Comparison of ENCODE assay signal across 8 mouse cellular contexts in genomic region chr10:81291511-81292104, GRCm38 (mm10). TPM values are rescaled to one million over a fixed set of nuclear protein-coding genes. Genes with fewer than 3 reads are reported as not detected.
DNase-seq lines count a peak whose midpoint lies in the region; ATAC-seq and TF ChIP-seq lines count a peak whose summit lies in the region.

Gene Tjp3 (minus strand): TSS chr10:81291581.

- no peak for DNase-seq in hindbrain, embryonic 11.5 days (ENCODE audit: low spot score)
- no peak for DNase-seq in G1E (ENCODE audit: low spot score)
- DNase-seq in left cerebral cortex, postnatal 4 days: no peak
- DNase-seq in natural killer cell, adult 2 months (ENCODE audit: low spot score in 2 of 2): no peak
- no peak for DNase-seq in embryo, embryonic 10 days (ENCODE audit: low spot score)

- H3K4me1 ChIP-seq in hindbrain, embryonic 12.5 days: peaks cover 31% of the 10 kb centered on the region
- H3K4me1 ChIP-seq in hindbrain, embryonic 11.5 days (replicated peaks; ENCODE audit: control insufficient read depth, insufficient read depth, low read length): peaks cover 7% of the 10 kb centered on the region; the same call in 1 of the 2 replicates
- H3K4me1 ChIP-seq in G1E (ENCODE audit: insufficient read depth, low read depth, low read length): peaks cover 83% of the 10 kb centered on the region
- H3K4me1 ChIP-seq in hindbrain, embryonic 16.5 days (ENCODE audit: control insufficient read depth, insufficient read depth, low read depth, low read length): peaks cover 24% of the 10 kb centered on the region
- peaks cover 41% of the 10 kb centered on the region for H3K4me1 ChIP-seq in midbrain, embryonic 13.5 days (replicated peaks)

- H3K27me3 ChIP-seq in hindbrain, embryonic 12.5 days: peaks cover 33% of the 10 kb centered on the region
- peaks cover 21% of the 10 kb centered on the region for H3K27me3 ChIP-seq in hindbrain, embryonic 11.5 days (ENCODE audit: control insufficient read depth, insufficient read depth, low read length)
- peaks cover 15% of the 10 kb centered on the region; the same call in 1 of the 2 replicates for H3K27me3 ChIP-seq in G1E (ENCODE audit: insufficient read depth, low read length)
- 0 out of 2 replicates have a peak, but pooled peaks cover 4% of the 10 kb centered on the region for H3K27me3 ChIP-seq in hindbrain, embryonic 16.5 days (replicated peaks; ENCODE audit: control insufficient read depth, insufficient read depth, low read length)
- peaks cover 26% of the 10 kb centered on the region for H3K27me3 ChIP-seq in midbrain, embryonic 13.5 days

- H3K9ac ChIP-seq in hindbrain, embryonic 12.5 days: no peak within 1 kb of the TSS
- H3K9ac ChIP-seq in hindbrain, embryonic 11.5 days (ENCODE audit: low read depth, low read length): no peak within 1 kb of the TSS
- H3K9ac ChIP-seq in hindbrain, embryonic 16.5 days (ENCODE audit: low read depth, low read length): 0 out of 2 replicates have a peak within 1 kb of the TSS, but pooled peaks have one; percentile 1
- 0 out of 2 replicates have a peak within 1 kb of the TSS, but pooled peaks have one; percentile 39 for H3K9ac ChIP-seq in midbrain, embryonic 13.5 days (replicated peaks)

- no peak within 1 kb of the TSS for H3K27ac ChIP-seq in hindbrain, embryonic 12.5 days
- no peak within 1 kb of the TSS for H3K27ac ChIP-seq in hindbrain, embryonic 11.5 days (ENCODE audit: low read depth, low read length)
- H3K27ac ChIP-seq in hindbrain, embryonic 16.5 days (ENCODE audit: low read depth, low read length): no peak within 1 kb of the TSS
- H3K27ac ChIP-seq in midbrain, embryonic 13.5 days: no peak within 1 kb of the TSS

- peak within 1 kb of the TSS; percentile 99 for H3K4me2 ChIP-seq in hindbrain, embryonic 12.5 days (replicated peaks)
- no peak within 1 kb of the TSS for H3K4me2 ChIP-seq in hindbrain, embryonic 11.5 days (replicated peaks; ENCODE audit: low read depth, low read length)
- peak within 1 kb of the TSS; percentile 96; the same call in 1 of the 2 replicates for H3K4me2 ChIP-seq in hindbrain, embryonic 16.5 days (ENCODE audit: low read length)
- H3K4me2 ChIP-seq in midbrain, embryonic 13.5 days (replicated peaks): 0 out of 2 replicates have a peak within 1 kb of the TSS, but pooled peaks have one; percentile 93

- peaks cover 5% of the 10 kb centered on the region; the same call in 1 of the 2 replicates for H3K36me3 ChIP-seq in hindbrain, embryonic 12.5 days
- no peaks in the 10 kb centered on the region for H3K36me3 ChIP-seq in hindbrain, embryonic 11.5 days (ENCODE audit: control insufficient read depth, insufficient read depth, low read length)
- H3K36me3 ChIP-seq in G1E (replicated peaks): peaks cover 27% of the 10 kb centered on the region
- H3K36me3 ChIP-seq in hindbrain, embryonic 16.5 days (ENCODE audit: control insufficient read depth, insufficient read depth, low read length): no peaks in the 10 kb centered on the region
- peaks cover 4% of the 10 kb centered on the region; the same call in 1 of the 2 replicates for H3K36me3 ChIP-seq in midbrain, embryonic 13.5 days

- no peaks in the 10 kb centered on the region for H3K9me3 ChIP-seq in hindbrain, embryonic 12.5 days (replicated peaks)
- H3K9me3 ChIP-seq in hindbrain, embryonic 11.5 days (ENCODE audit: control insufficient read depth, low read length): no peaks in the 10 kb centered on the region
- H3K9me3 ChIP-seq in G1E (replicated peaks): no peaks in the 10 kb centered on the region
- no peaks in the 10 kb centered on the region for H3K9me3 ChIP-seq in hindbrain, embryonic 16.5 days (ENCODE audit: control insufficient read depth, low read length)
- H3K9me3 ChIP-seq in midbrain, embryonic 13.5 days: no peaks in the 10 kb centered on the region

- peak within 1 kb of the TSS; percentile 81 for H3K4me3 ChIP-seq in hindbrain, embryonic 12.5 days
- no peak within 1 kb of the TSS; the same call in 1 of the 2 replicates for H3K4me3 ChIP-seq in hindbrain, embryonic 11.5 days (ENCODE audit: low read depth, low read length)
- H3K4me3 ChIP-seq in G1E (ENCODE audit: low read depth, low read length): peak within 1 kb of the TSS; percentile 57; the same call in 1 of the 2 replicates
- peak within 1 kb of the TSS; percentile 79; the same call in 1 of the 2 replicates for H3K4me3 ChIP-seq in hindbrain, embryonic 16.5 days (ENCODE audit: low read length)
- peak within 1 kb of the TSS; percentile 87 for H3K4me3 ChIP-seq in midbrain, embryonic 13.5 days (replicated peaks)

- ATAC-seq in hindbrain, embryonic 12.5 days (ENCODE audit: low FRiP score): no peak
- ATAC-seq in hindbrain, embryonic 11.5 days (ENCODE audit: low FRiP score): no peak
- ATAC-seq in G1E (ENCODE audit: extremely low read depth, insufficient number of reproducible peaks, low FRiP score, poor library complexity, severe bottlenecking): no peak
- no peak for ATAC-seq in hindbrain, embryonic 16.5 days
- no peak for ATAC-seq in midbrain, embryonic 13.5 days

- WGBS in hindbrain, embryonic 12.5 days: 76% methylated on average over 9 of the region's 9 CpGs
- WGBS in hindbrain, embryonic 11.5 days: 75% methylated on average over 9 of the region's 9 CpGs
- WGBS in hindbrain, embryonic 16.5 days: 75% methylated on average over 9 of the region's 9 CpGs
- WGBS in midbrain, embryonic 13.5 days: 80% methylated on average over 9 of the region's 9 CpGs

- TF ChIP-seq CTCF in G1E (IDR thresholded peaks at IDR 0.05; ENCODE audit: low read depth, low read length): no peak

- intact Hi-C loops in left cerebral cortex, postnatal 4 days (cut with DNase I): loop anchor here (2.0 kb wide), 1 partner anchor 27 kb away; no protein-coding TSS in a partner anchor

RNA-seq across cellular contexts. Expression of gene Tjp3, which starts in this region (rescaled TPM):
- 5.4 and 6.8 TPM in 2 replicates for polyA plus RNA-seq in hindbrain, embryonic 12.5 days (2016; fragmentation: Nextera tagmentation; extraction: Ambion mirVana)
- polyA plus RNA-seq in hindbrain, embryonic 11.5 days (2014; fragmentation: Nextera tagmentation; extraction: Ambion mirVana): 3.8 and 3.9 TPM in 2 replicates
- total RNA-seq in G1E (2014; fragmentation: Nextera tagmentation): 0.44 TPM in 1 of 2 replicates, not detected in the other
- 1.8 and 1.9 TPM in 2 replicates for total RNA-seq in G1E (2017)
- 1.4 and 1.6 TPM in 2 replicates for polyA plus RNA-seq in G1E (2012)
- polyA plus RNA-seq in hindbrain, embryonic 16.5 days (2015; fragmentation: Nextera tagmentation; extraction: Ambion mirVana): 5.3 and 6.4 TPM in 2 replicates
- polyA plus RNA-seq in midbrain, embryonic 13.5 days (2015; fragmentation: Nextera tagmentation; extraction: Ambion mirVana): 4.9 and 5.5 TPM in 2 replicates
- total RNA-seq in left cerebral cortex, postnatal 4 days (2021): 1 to 10 TPM; 5.4 to 6.1 TPM

Comparison
In these comparisons a context has a peak if more than half of its experiments do, and no peak if none do; other contexts are left out.
1. H3K9ac ChIP-seq: peak in hindbrain, embryonic 16.5 days (single experiment) and midbrain, embryonic 13.5 days (single experiment); none in hindbrain, embryonic 12.5 days (single experiment) and hindbrain, embryonic 11.5 days (single experiment).